Mouse (Mus musculus) gastrocnemius, adult 18-20 months (tissue): ENCODE results near the gene Tmem63b. TPM values are rescaled to one million over a fixed set of nuclear protein-coding genes. Genes with fewer than 3 reads are reported as not detected.

Experiments used
- DNase-seq: peaks from one replicate; pipeline ENCODE4 v3.0.0; 2021; ENCODE audit warnings: low spot score
- total RNA-seq, 2 experiments: library from RNA; stranded (reverse); gene quantifications; 2 replicates each; pipeline ENCODE4 v1.2.3; 2021

Tmem63b gene
- total RNA-seq, 2 experiments from 2014 or later: 65.0 to 70.8 TPM

- no peak for DNase-seq
These were observed 20.1 kb upstream of the Tmem63b start for GRCm38 (mm10) chr17:45706796-45707195.

- DNase-seq: no peak
These were observed 16.5 kb upstream of the Tmem63b start for GRCm38 (mm10) chr17:45703187-45703586.

- DNase-seq: no peak
These were observed 15.5 kb upstream of the Tmem63b start for GRCm38 (mm10) chr17:45702254-45702653.

- DNase-seq: no peak
These were observed 14.5 kb upstream of the Tmem63b start for GRCm38 (mm10) chr17:45701236-45701591.

GRCm38 (mm10) chr17:45700496-45701235, 14.0 kb upstream of the Tmem63b start:
- DNase-seq: peak; percentile 85

- DNase-seq: no peak
These were observed 12.5 kb upstream of the Tmem63b start for GRCm38 (mm10) chr17:45699039-45699740.

- DNase-seq: no peak
These were observed 11.7 kb upstream of the Tmem63b start for GRCm38 (mm10) chr17:45698368-45698767.

GRCm38 (mm10) chr17:45696981-45697380, 10.3 kb upstream of the Tmem63b start:
- DNase-seq: no peak

- no peak for DNase-seq
These were observed 8.8 kb upstream of the Tmem63b start for GRCm38 (mm10) chr17:45695227-45696120.

- DNase-seq: peak; percentile 64
These were observed 7.3 kb upstream of the Tmem63b start for GRCm38 (mm10) chr17:45693812-45694565.

- DNase-seq: no peak
These were observed 5.5 kb upstream of the Tmem63b start for GRCm38 (mm10) chr17:45692159-45692558.

GRCm38 (mm10) chr17:45690044-45690443, 3.3 kb upstream of the Tmem63b start:
- DNase-seq: no peak

GRCm38 (mm10) chr17:45689120-45689519, 2.4 kb upstream of the Tmem63b start:
- no peak for DNase-seq

GRCm38 (mm10) chr17:45686093-45686619, 549 bp downstream of the Tmem63b start, which contains the start of gene Mrpl14:
Gene Mrpl14, plus strand, starts transcription at chr17:45686322.
- DNase-seq: peak; percentile 88

- peak; percentile 36 for DNase-seq
These were observed 1.3 kb downstream of the Tmem63b start for GRCm38 (mm10) chr17:45685171-45686092.

- no peak for DNase-seq
These were observed 2.0 kb downstream of the Tmem63b start for GRCm38 (mm10) chr17:45684667-45685131.

- no peak for DNase-seq
These were observed 3.9 kb downstream of the Tmem63b start for GRCm38 (mm10) chr17:45682843-45683242.

- DNase-seq: no peak
These were observed 5.1 kb downstream of the Tmem63b start for GRCm38 (mm10) chr17:45681588-45681987.

GRCm38 (mm10) chr17:45680391-45680980, 6.2 kb downstream of the Tmem63b start:
- peak; percentile 36 for DNase-seq
